Mouse (Mus musculus) c-Kit-negative CD71-positive TER-119-positive erythroid progenitor cells, embryonic 14.5 days (primary cell): ENCODE results near the gene Nudcd3.

ENCODE experiments used
- DNase-seq: peaks from one replicate; pipeline ENCODE4 v3.0.0-alpha.2; 2013; ENCODE audit warnings: low read depth, low spot score

Nudcd3 gene

GRCm38 (mm10) chr11:6178673-6179166 lies 21.5 kb downstream of the Nudcd3 start:
- no peak for DNase-seq

GRCm38 (mm10) chr11:6177781-6178420 lies 22.3 kb downstream of the Nudcd3 start:
- DNase-seq, result no peak

- DNase-seq, result no peak
These were observed 24.7 kb downstream of the Nudcd3 start for GRCm38 (mm10) chr11:6175506-6175905.

GRCm38 (mm10) chr11:6174719-6175118 lies 25.5 kb downstream of the Nudcd3 start:
- no peak for DNase-seq

GRCm38 (mm10) chr11:6169041-6169663 lies 31.1 kb downstream of the Nudcd3 start:
- no peak for DNase-seq

- DNase-seq, result no peak
These were observed 33.9 kb downstream of the Nudcd3 start for GRCm38 (mm10) chr11:6166351-6166750.

- DNase-seq, result no peak
These were observed 34.7 kb downstream of the Nudcd3 start for GRCm38 (mm10) chr11:6165391-6166081.

GRCm38 (mm10) chr11:6164781-6165180 lies 35.4 kb downstream of the Nudcd3 start:
- no peak for DNase-seq

- no peak for DNase-seq
These were observed 36.5 kb downstream of the Nudcd3 start for GRCm38 (mm10) chr11:6163706-6164105.

- DNase-seq, result no peak
These were observed 37.2 kb downstream of the Nudcd3 start for GRCm38 (mm10) chr11:6163062-6163461.

- no peak for DNase-seq
These were observed 38.7 kb downstream of the Nudcd3 start for GRCm38 (mm10) chr11:6161549-6161948.

- no peak for DNase-seq
These were observed 39.4 kb downstream of the Nudcd3 start for GRCm38 (mm10) chr11:6160663-6161271.

GRCm38 (mm10) chr11:6159704-6160275 lies 40.4 kb downstream of the Nudcd3 start:
- DNase-seq, result no peak

GRCm38 (mm10) chr11:6158515-6158914 lies 41.7 kb downstream of the Nudcd3 start:
- DNase-seq, result no peak

- DNase-seq, result no peak
These were observed 43.1 kb downstream of the Nudcd3 start for GRCm38 (mm10) chr11:6157119-6157518.

GRCm38 (mm10) chr11:6156651-6157050 lies 43.6 kb downstream of the Nudcd3 start:
- no peak for DNase-seq

GRCm38 (mm10) chr11:6154211-6154701 lies 46.0 kb downstream of the Nudcd3 start:
- DNase-seq, result no peak

GRCm38 (mm10) chr11:6152864-6153263 lies 47.4 kb downstream of the Nudcd3 start:
- no peak for DNase-seq

- no peak for DNase-seq
These were observed 61.8 kb downstream of the Nudcd3 start for GRCm38 (mm10) chr11:6138233-6138950.

GRCm38 (mm10) chr11:6132886-6133285 lies 67.3 kb downstream of the Nudcd3 start:
- no peak for DNase-seq

GRCm38 (mm10) chr11:6130578-6130977 lies 69.6 kb downstream of the Nudcd3 start:
- no peak for DNase-seq
